In the genomic region with DNA sequence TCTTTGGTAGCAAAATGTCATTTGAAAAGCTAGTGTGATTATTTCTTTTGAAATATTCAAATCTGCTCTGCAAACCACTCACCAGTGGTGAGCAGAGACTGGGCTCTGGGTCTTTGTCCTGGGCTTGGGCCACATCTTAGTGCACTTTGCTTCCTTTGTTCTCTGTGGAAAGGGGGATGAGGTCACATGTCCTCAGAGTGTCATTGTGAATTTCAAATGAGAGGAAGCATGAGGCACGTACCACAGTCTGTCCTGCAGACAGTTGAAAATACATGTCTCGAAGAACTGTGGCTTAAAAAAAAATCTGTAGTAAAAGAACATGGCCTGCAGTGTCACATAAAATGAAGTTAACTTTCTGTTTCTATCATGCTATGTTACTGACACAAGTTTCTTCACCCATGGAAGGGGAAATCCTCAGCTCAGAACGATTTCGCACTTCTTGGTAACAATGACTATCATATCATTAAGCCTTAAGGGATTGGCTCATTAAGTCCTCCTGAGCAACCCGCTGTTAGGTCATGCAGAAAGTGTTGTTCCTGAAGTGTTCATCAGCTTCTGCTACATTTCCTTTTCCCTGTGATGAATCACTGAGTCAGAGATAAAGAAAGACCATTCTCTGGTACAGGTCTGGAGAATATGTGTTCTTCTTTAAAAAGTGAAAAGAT, we compare ENCODE assay signal across 14 mouse cellular contexts.
DNase-seq lines count a peak whose midpoint lies in the region; ATAC-seq lines count a peak whose summit lies in the region.
"Had no signal": no experiment of that assay in that cellular context is flagged by ENCODE, and none has a peak within 500 bp of the region (broad histone marks: within the 10 kb centered on the region; RNA-seq: fewer than 3 reads in every experiment).

No protein-coding gene starts in this region.

- H3K9me3 ChIP-seq in heart, embryonic 16.5 days (replicated peaks; ENCODE audit: control insufficient read depth, low read length) = no peaks in the 10 kb centered on the region
- H3K9me3 ChIP-seq in heart, embryonic 10.5 days = no peaks in the 10 kb centered on the region
- no peaks in the 10 kb centered on the region for H3K9me3 ChIP-seq in neural tube, embryonic 11.5 days (ENCODE audit: control insufficient read depth, low read length)
- H3K9me3 ChIP-seq in neural tube, embryonic 15.5 days (replicated peaks) = no peaks in the 10 kb centered on the region
- no peaks in the 10 kb centered on the region for H3K9me3 ChIP-seq in embryonic facial prominence, embryonic 10.5 days
- H3K9me3 ChIP-seq: limb, embryonic 13.5 days had no signal

- H3K4me1 ChIP-seq in heart, embryonic 16.5 days (ENCODE audit: control insufficient read depth, insufficient read depth, low read length) = peaks cover 22% of the 10 kb centered on the region
- peaks cover 26% of the 10 kb centered on the region for H3K4me1 ChIP-seq in heart, embryonic 10.5 days
- peaks cover 16% of the 10 kb centered on the region; the same call in 1 of the 2 replicates for H3K4me1 ChIP-seq in neural tube, embryonic 11.5 days (ENCODE audit: control insufficient read depth, insufficient read depth, low read length)
- H3K4me1 ChIP-seq in neural tube, embryonic 15.5 days = peaks cover 26% of the 10 kb centered on the region
- peaks cover 35% of the 10 kb centered on the region for H3K4me1 ChIP-seq in embryonic facial prominence, embryonic 10.5 days

- H3K4me3 ChIP-seq in heart, embryonic 16.5 days (ENCODE audit: low read length) = no peak overlapping the region
- H3K4me3 ChIP-seq in heart, embryonic 10.5 days = no peak overlapping the region
- H3K4me3 ChIP-seq in neural tube, embryonic 11.5 days (ENCODE audit: low read depth, low read length) = no peak overlapping the region
- H3K4me3 ChIP-seq in neural tube, embryonic 15.5 days (replicated peaks) = no peak overlapping the region
- H3K4me3 ChIP-seq in embryonic facial prominence, embryonic 10.5 days = no peak overlapping the region
- H3K4me3 ChIP-seq: limb, embryonic 13.5 days had no signal

- no peak for DNase-seq in heart, embryonic 10.5 days (ENCODE audit: low spot score)
- DNase-seq in neural tube, embryonic 11.5 days (ENCODE audit: low spot score) = peak; percentile 17
- no peak for DNase-seq in embryonic facial prominence, embryonic 10.5 days (ENCODE audit: low spot score)
- DNase-seq in retina, postnatal 1 day = peak; percentile 67
- no peak for DNase-seq in left cerebral cortex, postnatal 14 days (ENCODE audit: low spot score in 2 of 2)
- DNase-seq in left cerebral cortex, adult 18-20 months (ENCODE audit: low spot score in 2 of 2) = no peak
- DNase-seq: cerebellum, adult 9-11 months; kidney, adult 2 months; kidney, postnatal 14 days had no signal

- no peak for ATAC-seq in heart, embryonic 16.5 days (replicated peaks; ENCODE audit: extremely low read depth, insufficient read depth, low FRiP score)
- peak; percentile 56 for ATAC-seq in neural tube, embryonic 11.5 days (ENCODE audit: insufficient read depth, low FRiP score, low TSS enrichment)
- ATAC-seq in neural tube, embryonic 15.5 days (ENCODE audit: low FRiP score) = no peak

- no peak overlapping the region for H3K9ac ChIP-seq in heart, embryonic 16.5 days (ENCODE audit: low read length)
- H3K9ac ChIP-seq in neural tube, embryonic 11.5 days (ENCODE audit: low read length) = no peak overlapping the region
- no peak overlapping the region for H3K9ac ChIP-seq in neural tube, embryonic 15.5 days (replicated peaks)
- H3K9ac ChIP-seq: limb, embryonic 13.5 days; liver, embryonic 14.5 days had no signal

- no peaks in the 10 kb centered on the region for H3K27me3 ChIP-seq in heart, embryonic 16.5 days (ENCODE audit: control insufficient read depth, insufficient read depth, low read length)
- H3K27me3 ChIP-seq in heart, embryonic 10.5 days (ENCODE audit: insufficient read depth, poor library complexity, severe bottlenecking) = no peaks in the 10 kb centered on the region
- H3K27me3 ChIP-seq in neural tube, embryonic 11.5 days (ENCODE audit: control insufficient read depth, insufficient read depth, low read length) = no peaks in the 10 kb centered on the region; the same call in 1 of the 2 replicates
- H3K27me3 ChIP-seq in neural tube, embryonic 15.5 days (replicated peaks) = no peaks in the 10 kb centered on the region
- no peaks in the 10 kb centered on the region for H3K27me3 ChIP-seq in embryonic facial prominence, embryonic 10.5 days (replicated peaks; ENCODE audit: low read depth, poor library complexity, severe bottlenecking)

- no peak overlapping the region for H3K4me2 ChIP-seq in heart, embryonic 16.5 days (ENCODE audit: low read depth, low read length)
- no peak overlapping the region for H3K4me2 ChIP-seq in neural tube, embryonic 11.5 days (ENCODE audit: low read depth)
- no peak overlapping the region for H3K4me2 ChIP-seq in neural tube, embryonic 15.5 days
- H3K4me2 ChIP-seq: limb, embryonic 13.5 days had no signal

- intact Hi-C loops in left cerebral cortex, postnatal 14 days (cut with DNase I) = no loop called here

- H3K27ac ChIP-seq in heart, embryonic 16.5 days (ENCODE audit: low read length) = peak overlapping the region; percentile 7; the same call in 1 of the 2 replicates
- no peak overlapping the region for H3K27ac ChIP-seq in heart, embryonic 10.5 days
- no peak overlapping the region for H3K27ac ChIP-seq in neural tube, embryonic 11.5 days (ENCODE audit: low read depth, low read length)
- no peak overlapping the region for H3K27ac ChIP-seq in neural tube, embryonic 15.5 days (replicated peaks)
- peak overlapping the region; percentile 74; the same call in 1 of the 2 replicates for H3K27ac ChIP-seq in embryonic facial prominence, embryonic 10.5 days (replicated peaks)
- H3K27ac ChIP-seq: liver, embryonic 14.5 days; stomach, postnatal 0 days had no signal

- WGBS in heart, embryonic 16.5 days = 65% methylated on average over 5 of the region's 5 CpGs
- 68% methylated on average over 5 of the region's 5 CpGs for WGBS in heart, embryonic 10.5 days
- whole genome bisulfite sequencing in neural tube, embryonic 11.5 days = 35% methylated on average over 5 of the region's 5 CpGs
- WGBS in neural tube, embryonic 15.5 days = 26% methylated on average over 5 of the region's 5 CpGs
- 61% methylated on average over 5 of the region's 5 CpGs for WGBS in embryonic facial prominence, embryonic 10.5 days

- H3K36me3 ChIP-seq in heart, embryonic 16.5 days (ENCODE audit: control insufficient read depth, insufficient read depth) = no peaks in the 10 kb centered on the region
- H3K36me3 ChIP-seq in heart, embryonic 10.5 days = no peaks in the 10 kb centered on the region
- no peaks in the 10 kb centered on the region for H3K36me3 ChIP-seq in neural tube, embryonic 11.5 days (ENCODE audit: control insufficient read depth, insufficient read depth, low read length)
- no peaks in the 10 kb centered on the region for H3K36me3 ChIP-seq in neural tube, embryonic 15.5 days
- H3K36me3 ChIP-seq in embryonic facial prominence, embryonic 10.5 days (replicated peaks) = no peaks in the 10 kb centered on the region
- H3K36me3 ChIP-seq: limb, embryonic 13.5 days had no signal

Comparison
In these comparisons a context has a peak if more than half of its experiments do, and no peak if none do; other contexts are left out.
1. H3K27ac ChIP-seq: peak in heart, embryonic 16.5 days (single experiment) and embryonic facial prominence, embryonic 10.5 days (single experiment); none in heart, embryonic 10.5 days (single experiment), neural tube, embryonic 11.5 days (single experiment) and neural tube, embryonic 15.5 days (single experiment).
2. DNase-seq: peak in neural tube, embryonic 11.5 days (single experiment) and retina, postnatal 1 day (single experiment); none in heart, embryonic 10.5 days (single experiment), embryonic facial prominence, embryonic 10.5 days (single experiment), left cerebral cortex, postnatal 14 days (0 of 2) and left cerebral cortex, adult 18-20 months (0 of 2).